Mouse (Mus musculus) neural tube, embryonic 14.5 days (tissue): ENCODE results near the gene Ptprn. TPM values are rescaled to one million over a fixed set of nuclear protein-coding genes. Genes with fewer than 3 reads are reported as not detected.

ENCODE experiments used
- ATAC-seq: fragments of 200-750 bp; cut with Nextera tagmentation; 2 replicates; pipeline ENCODE4 v1.8.0; 2017; ENCODE audit warnings: low read depth, mild to moderate bottlenecking, moderate TSS enrichment, moderate library complexity
- H3K27ac ChIP-seq: fragments of 300-500 bp; sonication (generic); 2 replicates; pipeline ENCODE4 v1.5.1; 2014; ENCODE audit warnings: low read depth, mild to moderate bottlenecking, control low read depth, low read length, moderate library complexity, mixed read lengths
- H3K27me3 ChIP-seq: fragments of 300-500 bp; sonication (generic); 2 replicates; pipeline ENCODE4 v1.6.1; 2014; ENCODE audit warnings: low read length; ENCODE audit not compliant: control insufficient read depth, insufficient read depth
- H3K36me3 ChIP-seq: fragments of 300-500 bp; sonication (generic); 2 replicates; pipeline ENCODE4 v1.6.1; 2014; ENCODE audit warnings: low read length, mixed read lengths; ENCODE audit not compliant: control insufficient read depth, insufficient read depth
- H3K4me1 ChIP-seq: fragments of 300-500 bp; sonication (generic); 2 replicates; pipeline ENCODE4 v1.6.1; 2014; ENCODE audit warnings: low read length; ENCODE audit not compliant: control insufficient read depth, insufficient read depth
- H3K4me2 ChIP-seq: fragments of 300-500 bp; sonication (generic); 2 replicates; pipeline ENCODE4 v1.6.1; 2014; ENCODE audit warnings: mild to moderate bottlenecking, low read depth, low read length, control low read depth
- H3K4me3 ChIP-seq: fragments of 300-500 bp; sonication (generic); 2 replicates; pipeline ENCODE4 v1.5.1; 2014; ENCODE audit warnings: low read depth, low read length, control low read depth, mixed read lengths
- H3K9ac ChIP-seq: fragments of 300-500 bp; sonication (generic); replicated peaks from 2 replicates; pipeline ENCODE4 v1.6.1; 2014; ENCODE audit warnings: low read depth, mild to moderate bottlenecking, control low read depth, low read length, mixed read lengths
- H3K9me3 ChIP-seq: fragments of 300-500 bp; sonication (generic); 2 replicates; pipeline ENCODE4 v1.6.1; 2016; ENCODE audit warnings: low read length; ENCODE audit not compliant: control insufficient read depth
- WGBS: fragments of 180-500 bp; shearing (Covaris S2); extraction: QIAGEN DNeasy Blood & Tissue Kit; methylation state at CpG from one replicate; pipeline ENCODE4 v1.1.7; 2014; 5-methylcytosine and 5-hydroxymethylcytosine counted together
- polyA plus RNA-seq: library from polyadenylated mRNA; unstranded; fragments of >200 nt; fragmentation: Nextera tagmentation; extraction: Ambion mirVana; gene quantifications from 2 replicates; pipeline ENCODE4 v1.2.1, GENCODE M21; 2014

Gene Ptprn
- polyA plus RNA-seq = 25.4 and 27.4 TPM in 2 replicates

- H3K27ac ChIP-seq = no peak within 1 kb of the TSS
Measured at GRCm38 (mm10) chr1:75264091-75264880, at the start of gene Ptprn. Gene Ptprn, minus strand, starts transcription at chr1:75264502.

GRCm38 (mm10) chr1:75311694-75312093 is 47.4 kb upstream of the Ptprn start:
- H3K36me3 ChIP-seq = peaks cover 53% of the 10 kb centered on the region
- 98% methylated on average over 6 of the region's 6 CpGs for WGBS
- no peak for ATAC-seq

More at GRCm38 (mm10) chr1:75264091-75264880, at the start of gene Ptprn:
- H3K4me2 ChIP-seq = peak within 1 kb of the TSS; percentile 68
- H3K4me3 ChIP-seq = peak within 1 kb of the TSS; percentile 46
- H3K36me3 ChIP-seq = no peaks in the 10 kb centered on the region
- peak; percentile 83 for ATAC-seq
- H3K27me3 ChIP-seq = peaks cover 3% of the 10 kb centered on the region; the same call in 1 of the 2 replicates
- WGBS = 11% methylated on average over 30 of the region's 32 CpGs
- H3K9me3 ChIP-seq = no peaks in the 10 kb centered on the region
- peak within 1 kb of the TSS; percentile 55 for H3K9ac ChIP-seq
- H3K4me1 ChIP-seq = 0 out of 2 replicates have a peak, but pooled peaks cover 6% of the 10 kb centered on the region

GRCm38 (mm10) chr1:75304662-75305061 is 40.4 kb upstream of the Ptprn start:
- H3K27me3 ChIP-seq = no peaks in the 10 kb centered on the region
- peaks cover 15% of the 10 kb centered on the region; the same call in 1 of the 2 replicates for H3K36me3 ChIP-seq
- no peaks in the 10 kb centered on the region for H3K4me1 ChIP-seq
- no peak overlapping the region for H3K27ac ChIP-seq
- no peak overlapping the region for H3K4me3 ChIP-seq
- no peak overlapping the region for H3K4me2 ChIP-seq
- WGBS = 83% methylated on average over 2 of the region's 2 CpGs
- H3K9ac ChIP-seq = no peak overlapping the region
- ATAC-seq = no peak
- H3K9me3 ChIP-seq = no peaks in the 10 kb centered on the region

More at GRCm38 (mm10) chr1:75311694-75312093, 47.4 kb upstream of the Ptprn start:
- H3K4me2 ChIP-seq = no peak overlapping the region
- H3K4me3 ChIP-seq = no peak overlapping the region
- H3K4me1 ChIP-seq = peaks cover 8% of the 10 kb centered on the region; the same call in 1 of the 2 replicates
- H3K27ac ChIP-seq = no peak overlapping the region
- no peak overlapping the region for H3K9ac ChIP-seq
- H3K27me3 ChIP-seq = no peaks in the 10 kb centered on the region
- no peaks in the 10 kb centered on the region for H3K9me3 ChIP-seq

- no peaks in the 10 kb centered on the region for H3K9me3 ChIP-seq
- H3K4me1 ChIP-seq = peaks cover 11% of the 10 kb centered on the region
- 82% methylated on average over 5 of the region's 5 CpGs for WGBS
- no peaks in the 10 kb centered on the region for H3K36me3 ChIP-seq
- H3K27ac ChIP-seq = no peak overlapping the region
- ATAC-seq = no peak
- H3K4me3 ChIP-seq = no peak overlapping the region
- no peak overlapping the region for H3K4me2 ChIP-seq
- H3K9ac ChIP-seq = no peak overlapping the region
- no peaks in the 10 kb centered on the region for H3K27me3 ChIP-seq
Measured at GRCm38 (mm10) chr1:75294294-75294693, 30.0 kb upstream of the Ptprn start.

- WGBS = 83% methylated on average over 5 of the region's 5 CpGs
- H3K4me1 ChIP-seq = peaks cover 21% of the 10 kb centered on the region
- H3K27me3 ChIP-seq = no peaks in the 10 kb centered on the region
- no peak overlapping the region for H3K9ac ChIP-seq
- no peak for ATAC-seq
- no peaks in the 10 kb centered on the region for H3K36me3 ChIP-seq
- no peak overlapping the region for H3K4me2 ChIP-seq
- H3K9me3 ChIP-seq = no peaks in the 10 kb centered on the region
- no peak overlapping the region for H3K27ac ChIP-seq
- no peak overlapping the region for H3K4me3 ChIP-seq
Measured at GRCm38 (mm10) chr1:75293331-75293701, 29.0 kb upstream of the Ptprn start.

- Histone ChIP-seq H3K4me2 (no peak overlapping the region), H3K36me3 (no peaks in the 10 kb centered on the region), H3K4me1 (peaks cover 22% of the 10 kb centered on the region), H3K9ac (no peak overlapping the region), H3K9me3 (no peaks in the 10 kb centered on the region), H3K4me3 (no peak overlapping the region), H3K27ac (no peak overlapping the region), H3K27me3 (no peaks in the 10 kb centered on the region)
- 63% methylated on average over 12 of the region's 12 CpGs for WGBS
- ATAC-seq = no peak
Measured at GRCm38 (mm10) chr1:75292476-75293330, 28.4 kb upstream of the Ptprn start.

- Histone ChIP-seq H3K27me3 (no peaks in the 10 kb centered on the region), H3K4me3 (no peak overlapping the region), H3K4me2 (no peak overlapping the region), H3K4me1 (peaks cover 22% of the 10 kb centered on the region), H3K27ac (no peak overlapping the region), H3K9me3 (no peaks in the 10 kb centered on the region), H3K36me3 (no peaks in the 10 kb centered on the region), H3K9ac (no peak overlapping the region)
- 83% methylated on average over 8 of the region's 8 CpGs for WGBS
- no peak for ATAC-seq
Measured at GRCm38 (mm10) chr1:75291321-75291720, 27.0 kb upstream of the Ptprn start.

GRCm38 (mm10) chr1:75290582-75290981 is 26.3 kb upstream of the Ptprn start:
- Histone ChIP-seq H3K4me2 (no peak overlapping the region), H3K4me3 (no peak overlapping the region), H3K9ac (no peak overlapping the region), H3K9me3 (no peaks in the 10 kb centered on the region), H3K27me3 (no peaks in the 10 kb centered on the region), H3K27ac (no peak overlapping the region; the same call in 1 of the 2 replicates), H3K36me3 (no peaks in the 10 kb centered on the region), H3K4me1 (peaks cover 22% of the 10 kb centered on the region)
- no peak for ATAC-seq
